30 mouse cellular contexts compared by ENCODE assay signal in the genomic region with DNA sequence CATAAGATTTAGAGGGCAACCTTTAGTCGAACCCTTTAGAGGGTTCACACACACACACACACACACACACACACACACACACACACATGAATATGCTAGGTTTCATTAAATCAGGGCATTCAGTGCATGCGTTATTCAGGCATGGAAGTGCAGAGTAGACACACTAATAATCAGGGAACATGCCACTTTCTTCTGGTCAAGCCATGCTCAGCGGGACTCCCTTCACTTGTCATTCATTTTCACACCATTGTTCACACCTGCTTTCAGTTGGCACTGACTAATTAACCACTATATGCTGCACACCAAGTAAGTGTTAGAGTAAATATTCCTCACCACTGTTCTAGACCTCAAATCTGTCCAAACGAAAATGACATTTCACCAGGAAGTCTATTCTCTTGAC.
"Had no signal": no experiment of that assay in that cellular context is flagged by ENCODE, and none has a peak within 500 bp of the region (broad histone marks: within the 10 kb centered on the region; RNA-seq: fewer than 3 reads in every experiment).

No protein-coding gene starts in this region.

- H3K27ac ChIP-seq: heart, adult 2 months; heart, embryonic 13.5 days; heart, embryonic 15.5 days; hindbrain, embryonic 10.5 days; hindbrain, embryonic 12.5 days; hindbrain, embryonic 15.5 days; intestine, embryonic 15.5 days; kidney, embryonic 15.5 days; kidney, postnatal 0 days; left cerebral cortex, adult 2 months; limb, embryonic 10.5 days; limb, embryonic 12.5 days; liver, embryonic 13.5 days; liver, embryonic 15.5 days had no signal

- H3K36me3 ChIP-seq: heart, embryonic 13.5 days; heart, embryonic 15.5 days; hindbrain, embryonic 10.5 days; hindbrain, embryonic 12.5 days; hindbrain, embryonic 15.5 days; intestine, embryonic 15.5 days; kidney, embryonic 15.5 days; limb, embryonic 10.5 days; limb, embryonic 12.5 days; liver, embryonic 13.5 days; liver, embryonic 15.5 days had no signal

- H3K27me3 ChIP-seq: heart, embryonic 13.5 days; heart, embryonic 15.5 days; hindbrain, embryonic 12.5 days; hindbrain, embryonic 15.5 days; intestine, embryonic 15.5 days; kidney, embryonic 15.5 days; limb, embryonic 12.5 days; liver, embryonic 13.5 days; liver, embryonic 15.5 days had no signal

- DNase-seq: gastrocnemius, postnatal 14 days; gastrocnemius, postnatal 36 days; heart, adult 11 months; heart, adult 2 months; heart, postnatal 14 days; heart, postnatal 4 days; kidney, adult 11 months; kidney, adult 2 months; kidney, adult 9 months; kidney, postnatal 14 days; kidney, postnatal 36 days; layer of hippocampus, adult 9-11 months; liver; liver, embryonic 13.5 days; liver, postnatal 0 days had no signal

- H3K9me3 ChIP-seq: heart, embryonic 13.5 days; heart, embryonic 15.5 days; hindbrain, embryonic 10.5 days; hindbrain, embryonic 12.5 days; hindbrain, embryonic 15.5 days; intestine, embryonic 15.5 days; kidney, embryonic 15.5 days; limb, embryonic 10.5 days; limb, embryonic 12.5 days; liver, embryonic 13.5 days; liver, embryonic 15.5 days had no signal

- H3K4me3 ChIP-seq: heart, adult 2 months; heart, embryonic 13.5 days; heart, embryonic 15.5 days; hindbrain, embryonic 10.5 days; hindbrain, embryonic 12.5 days; hindbrain, embryonic 15.5 days; intestine, embryonic 15.5 days; kidney, embryonic 15.5 days; left cerebral cortex, adult 2 months; limb, embryonic 10.5 days; limb, embryonic 12.5 days; liver, embryonic 13.5 days; liver, embryonic 15.5 days had no signal

- ATAC-seq: inflammation-experienced regulatory T-cells, adult 6 months; intestine, embryonic 15.5 days; liver, postnatal 0 days had no signal

- H3K9ac ChIP-seq: heart, embryonic 13.5 days; heart, embryonic 15.5 days; hindbrain, embryonic 12.5 days; hindbrain, embryonic 15.5 days; intestine, embryonic 15.5 days; kidney, embryonic 15.5 days; limb, embryonic 12.5 days; liver, embryonic 13.5 days; liver, embryonic 15.5 days; liver, postnatal 0 days had no signal

- H3K4me2 ChIP-seq: heart, embryonic 11.5 days; heart, embryonic 13.5 days; heart, embryonic 15.5 days; hindbrain, embryonic 12.5 days; hindbrain, embryonic 15.5 days; intestine, embryonic 15.5 days; kidney, embryonic 15.5 days; limb, embryonic 12.5 days; liver, embryonic 11.5 days; liver, embryonic 13.5 days; liver, embryonic 15.5 days had no signal

- H3K4me1 ChIP-seq: heart, embryonic 13.5 days; heart, embryonic 15.5 days; hindbrain, embryonic 10.5 days; hindbrain, embryonic 12.5 days; hindbrain, embryonic 15.5 days; intestine, embryonic 15.5 days; kidney, embryonic 15.5 days; limb, embryonic 10.5 days; limb, embryonic 12.5 days; liver, embryonic 13.5 days; liver, embryonic 15.5 days had no signal
